Mouse (Mus musculus): ENCODE measurements around the gene Mtmr3. TPM values are rescaled to one million over a fixed set of nuclear protein-coding genes. Genes with fewer than 3 reads are reported as not detected.

Mtmr3 gene
- total and polyA plus RNA-seq, 3 experiments: 29.1 to 31.9 TPM; not detected in 1

DNA sequence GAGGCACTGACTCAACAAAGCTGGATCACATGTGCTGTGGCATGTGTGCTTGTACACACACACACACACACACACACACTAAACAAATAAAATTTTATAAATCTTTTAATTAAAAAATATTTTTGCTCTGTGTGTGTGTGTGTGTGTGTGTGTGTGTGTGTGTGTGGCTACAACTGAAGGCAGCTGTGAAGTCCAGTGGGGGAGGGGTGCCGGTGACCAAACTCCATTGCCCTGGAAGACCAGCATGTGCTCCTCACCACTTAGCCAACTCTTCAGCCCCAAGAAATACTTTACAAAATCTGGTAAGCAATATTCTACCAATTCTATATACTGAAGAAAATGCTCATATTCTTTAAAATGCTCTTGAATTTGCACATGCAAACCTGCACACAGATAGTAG is 94.4 kb downstream of the Mtmr3 start:
- H3K4me1 ChIP-seq (ENCODE audit: control insufficient read depth in 1 of 2, insufficient read depth in 2 of 2, low read length in 2 of 2): no peaks in the 10 kb centered on the region
- H3K4me3 ChIP-seq (ENCODE audit: control insufficient read depth in 1 of 2, insufficient read depth in 1 of 2, low read depth in 2 of 2, low read length in 2 of 2): no peak overlapping the region
- TF ChIP-seq CHD1 (IDR thresholded peaks at IDR 0.05; ENCODE audit: low read depth, low read length): no peak
- TF ChIP-seq RAD21 (IDR thresholded peaks at IDR 0.05; ENCODE audit: low read depth, low read length): no peak
- TF ChIP-seq GATA1 (IDR thresholded peaks at IDR 0.05; ENCODE audit: low read depth, low read length): no peak
- TF ChIP-seq TCF12 (IDR thresholded peaks at IDR 0.05; ENCODE audit: low read depth, low read length): no peak
- TF ChIP-seq E2F4 (IDR thresholded peaks at IDR 0.05; ENCODE audit: borderline replicate concordance, low read depth, low read length): no peak
- no peak for TF ChIP-seq GABPA (IDR thresholded peaks at IDR 0.05; ENCODE audit: low read depth, low read length)
- no peak for TF ChIP-seq TBP (IDR thresholded peaks at IDR 0.05; ENCODE audit: low read depth, low read length)
- TF ChIP-seq MYB (IDR thresholded peaks at IDR 0.05; ENCODE audit: low read depth, low read length): no peak
- no peak for TF ChIP-seq JUND (IDR thresholded peaks at IDR 0.05; ENCODE audit: low read depth, low read length)
- no peak for TF ChIP-seq HCFC1 (IDR thresholded peaks at IDR 0.05; ENCODE audit: low read depth, low read length)
- no peak for TF ChIP-seq MXI1 (IDR thresholded peaks at IDR 0.05; ENCODE audit: low read depth, low read length)
- no peak for TF ChIP-seq MAX (IDR thresholded peaks at IDR 0.05; ENCODE audit: low read length)
- TF ChIP-seq KAT2A (conservative IDR thresholded peaks at IDR 0.05; ENCODE audit: low read depth, low read length): no peak
- TF ChIP-seq NELFE (IDR thresholded peaks at IDR 0.05; ENCODE audit: low read depth, low read length): no peak
- TF ChIP-seq USF2 (IDR thresholded peaks at IDR 0.05; ENCODE audit: borderline replicate concordance in 1 of 2, insufficient read depth in 1 of 2, low read depth in 1 of 2, low read length in 2 of 2): no peak
- TF ChIP-seq ZKSCAN1 (IDR thresholded peaks at IDR 0.05; ENCODE audit: low read depth, low read length): no peak
- no peaks in the 10 kb centered on the region for H3K79me2 ChIP-seq (ENCODE audit: control insufficient read depth, insufficient read depth, low read length, poor library complexity)
- H3K27me3 ChIP-seq (ENCODE audit: control insufficient read depth in 1 of 2, insufficient read depth in 2 of 2, low read length in 2 of 2): no peaks in the 10 kb centered on the region
- no peak overlapping the region for H3K9ac ChIP-seq (ENCODE audit: control insufficient read depth, low read depth, low read length, poor library complexity, severe bottlenecking)
- no peak for DNase-seq (ENCODE audit: low read depth, low spot score)
- H3K27ac ChIP-seq (ENCODE audit: control insufficient read depth, low read depth, low read length): no peak overlapping the region
- H3K9me3 ChIP-seq (replicated peaks; ENCODE audit: insufficient read depth, low read length): no peaks in the 10 kb centered on the region
- H3K36me3 ChIP-seq (ENCODE audit: control insufficient read depth in 1 of 2, insufficient read depth in 2 of 2, low read length in 2 of 2): peaks cover 0 to 40% of the 10 kb centered on the region in 2 experiments; a peak in 2 of 4 replicates

DNA sequence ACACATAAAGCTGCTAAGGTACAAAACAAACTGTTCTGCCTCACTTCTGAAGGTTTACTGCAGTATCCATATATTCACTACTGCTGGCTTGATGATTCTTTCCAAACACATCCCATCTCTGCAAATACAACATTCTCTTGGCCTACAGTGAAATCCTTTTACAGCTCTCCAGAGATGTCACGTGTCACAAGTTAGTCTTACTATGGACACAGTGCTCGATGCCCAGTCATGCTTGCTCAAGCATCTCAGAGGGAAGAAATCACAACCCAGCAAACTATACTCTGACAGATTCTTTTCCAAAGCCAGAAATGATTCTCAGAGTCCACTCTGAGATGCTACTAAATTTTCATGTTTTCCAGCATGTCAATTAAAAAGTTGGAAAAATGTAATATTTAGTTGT is 95.2 kb downstream of the Mtmr3 start:
- no peaks in the 10 kb centered on the region for H3K79me2 ChIP-seq (ENCODE audit: control insufficient read depth, insufficient read depth, low read length, poor library complexity)
- DNase-seq (ENCODE audit: low read depth, low spot score): no peak
- H3K27me3 ChIP-seq (ENCODE audit: control insufficient read depth in 1 of 2, insufficient read depth in 2 of 2, low read length in 2 of 2): no peaks in the 10 kb centered on the region
- no peak overlapping the region for H3K27ac ChIP-seq (ENCODE audit: control insufficient read depth, low read depth, low read length)
- no peaks in the 10 kb centered on the region for H3K4me1 ChIP-seq (ENCODE audit: control insufficient read depth in 1 of 2, insufficient read depth in 2 of 2, low read length in 2 of 2)
- no peak overlapping the region for H3K9ac ChIP-seq (ENCODE audit: control insufficient read depth, low read depth, low read length, poor library complexity, severe bottlenecking)
- TF ChIP-seq SIN3A (IDR thresholded peaks at IDR 0.05; ENCODE audit: low read length) (no peak), ZKSCAN1 (IDR thresholded peaks at IDR 0.05; ENCODE audit: low read depth, low read length) (no peak), E2F4 (IDR thresholded peaks at IDR 0.05; ENCODE audit: borderline replicate concordance, low read depth, low read length) (no peak), RCOR1 (IDR thresholded peaks at IDR 0.05; ENCODE audit: low read depth, low read length) (no peak), NRF1 (IDR thresholded peaks at IDR 0.05; ENCODE audit: insufficient read depth, low read depth, low read length, poor library complexity, severe bottlenecking) (no peak), ZNF384 (IDR thresholded peaks at IDR 0.05; ENCODE audit: low read depth, low read length) (no peak), RAD21 (IDR thresholded peaks at IDR 0.05; ENCODE audit: low read depth, low read length) (no peak), CHD2 (IDR thresholded peaks at IDR 0.05; ENCODE audit: low read length) (no peak)
- no peak overlapping the region for H3K4me3 ChIP-seq (ENCODE audit: control insufficient read depth in 1 of 2, insufficient read depth in 1 of 2, low read depth in 2 of 2, low read length in 2 of 2)
- H3K9me3 ChIP-seq (replicated peaks; ENCODE audit: insufficient read depth, low read length): no peaks in the 10 kb centered on the region
- H3K36me3 ChIP-seq (ENCODE audit: control insufficient read depth in 1 of 2, insufficient read depth in 2 of 2, low read length in 2 of 2): peaks cover 0 to 38% of the 10 kb centered on the region in 2 experiments; a peak in 2 of 4 replicates

All from MEL (cell line).